Mouse (Mus musculus): ENCODE measurements around the gene Gm20721. TPM values are rescaled to one million over a fixed set of nuclear protein-coding genes. Genes with fewer than 3 reads are reported as not detected.

Gene Gm20721
- polyA plus RNA-seq, 1 experiment, result 2.9 TPM

DNA sequence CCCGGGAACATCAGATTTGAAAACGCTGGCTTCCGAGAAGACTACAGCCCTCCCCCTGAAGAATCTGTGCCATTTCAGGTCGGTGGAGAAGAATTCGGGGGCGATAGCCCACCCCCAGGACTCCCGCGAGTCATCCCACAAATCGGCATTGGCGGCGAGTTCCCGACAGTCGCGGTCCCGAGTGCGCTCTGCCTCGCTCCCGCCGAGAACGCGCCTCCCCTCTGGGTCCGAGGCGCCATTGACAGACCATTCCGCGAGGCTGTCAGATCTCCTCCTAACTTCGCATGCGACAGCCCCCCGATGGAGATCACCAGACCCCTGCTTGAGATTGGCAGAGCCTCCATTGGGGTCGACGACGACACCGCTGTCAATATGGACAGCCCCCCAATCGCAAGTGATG lies 48.0 kb downstream of the Gm20721 start:
- Histone ChIP-seq H3K79me3 (ENCODE audit: low read depth) (peaks cover 14% of the 10 kb centered on the region), H3K4me3 (ENCODE audit: insufficient read depth, poor library complexity, severe bottlenecking) (no peak overlapping the region), H3K27me3 (ENCODE audit: control insufficient read depth, insufficient read depth, insufficient read length) (peaks cover 15% of the 10 kb centered on the region), H3K79me2 (ENCODE audit: control insufficient read depth, insufficient read depth) (peaks cover 17% of the 10 kb centered on the region), H3ac (ENCODE audit: control insufficient read depth, insufficient read length, low read depth) (no peak overlapping the region), H3K36me3 (ENCODE audit: control insufficient read depth, insufficient read depth) (no peaks in the 10 kb centered on the region)
- TF ChIP-seq CTCF (IDR thresholded peaks at IDR 0.05; ENCODE audit: control insufficient read depth, insufficient read depth, insufficient read length), result no peak
- TF ChIP-seq MYOG (IDR thresholded peaks at IDR 0.05; ENCODE audit: control insufficient read depth, extremely low read depth, insufficient read length), result no peak
- no peak for TF ChIP-seq MAX (IDR thresholded peaks at IDR 0.05)
- TF ChIP-seq MYOD1 (IDR thresholded peaks at IDR 0.05; ENCODE audit: control insufficient read depth, insufficient read length, low read depth), result no peak
- no peak for TF ChIP-seq CEBPB (IDR thresholded peaks at IDR 0.05; ENCODE audit: low read depth)
- TF ChIP-seq FOSL1 (IDR thresholded peaks at IDR 0.05; ENCODE audit: insufficient read depth, low read length, poor library complexity, severe bottlenecking), result no peak
- TF ChIP-seq USF1 (IDR thresholded peaks at IDR 0.05; ENCODE audit: low read depth), result no peak

DNA sequence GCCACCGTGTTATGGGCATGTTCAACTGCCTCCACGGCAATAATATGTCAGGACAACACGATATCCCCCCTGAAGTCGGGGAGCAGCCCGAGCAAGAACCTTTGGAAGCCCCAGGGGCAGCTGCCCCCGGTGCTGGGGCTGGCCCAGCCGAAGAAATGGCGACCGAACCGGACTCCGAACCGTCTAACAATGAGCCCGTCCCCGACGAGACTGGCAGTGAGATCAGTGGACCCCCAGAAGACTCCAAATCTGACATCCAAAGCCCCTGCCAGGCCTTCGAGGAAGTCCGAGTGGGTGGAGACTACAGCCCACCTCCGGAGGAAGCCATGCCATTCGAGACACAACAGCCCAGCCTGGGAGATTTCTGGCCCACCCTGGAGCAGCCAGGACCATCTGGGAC lies 48.7 kb downstream of the Gm20721 start:
- Histone ChIP-seq H3K36me3 (ENCODE audit: control insufficient read depth, insufficient read depth) (no peaks in the 10 kb centered on the region), H3K79me2 (ENCODE audit: control insufficient read depth, insufficient read depth) (peaks cover 23% of the 10 kb centered on the region), H3K27me3 (ENCODE audit: control insufficient read depth, insufficient read depth, insufficient read length) (peaks cover 15% of the 10 kb centered on the region), H3ac (ENCODE audit: control insufficient read depth, insufficient read length, low read depth) (no peak overlapping the region), H3K79me3 (ENCODE audit: low read depth) (peaks cover 21% of the 10 kb centered on the region), H3K4me3 (ENCODE audit: insufficient read depth, poor library complexity, severe bottlenecking) (no peak overlapping the region)
- TF ChIP-seq USF1 (IDR thresholded peaks at IDR 0.05; ENCODE audit: low read depth) (no peak), MAX (IDR thresholded peaks at IDR 0.05) (no peak), MYOD1 (IDR thresholded peaks at IDR 0.05; ENCODE audit: control insufficient read depth, insufficient read length, low read depth) (no peak), CEBPB (IDR thresholded peaks at IDR 0.05; ENCODE audit: low read depth) (no peak), MYOG (IDR thresholded peaks at IDR 0.05; ENCODE audit: control insufficient read depth, extremely low read depth, insufficient read length) (no peak), CTCF (IDR thresholded peaks at IDR 0.05; ENCODE audit: control insufficient read depth, insufficient read depth, insufficient read length) (no peak), FOSL1 (IDR thresholded peaks at IDR 0.05; ENCODE audit: insufficient read depth, low read length, poor library complexity, severe bottlenecking) (no peak)

DNA sequence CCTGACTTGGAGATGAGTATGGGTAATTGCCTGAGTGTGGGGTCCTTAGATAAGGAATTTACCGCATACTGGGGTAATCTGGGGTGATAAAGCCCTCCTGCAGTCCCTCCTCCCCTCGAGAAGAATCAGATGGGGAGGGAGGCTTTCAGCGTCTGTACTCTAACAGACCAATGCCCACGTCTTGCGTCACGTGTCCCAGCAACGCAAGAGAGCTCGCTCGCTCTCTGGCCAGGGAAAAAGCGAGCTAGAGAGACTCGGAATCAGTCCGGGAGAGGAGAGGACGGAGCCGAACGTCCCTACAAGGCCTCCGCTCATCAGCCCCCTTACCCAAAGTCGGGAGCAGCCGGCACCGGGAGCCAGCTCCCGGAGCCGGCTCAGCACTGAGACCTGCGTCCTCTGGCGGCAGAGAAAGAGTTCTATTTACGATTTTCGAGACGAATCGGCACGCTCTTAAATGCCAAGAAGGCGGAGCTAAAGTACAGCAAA lies 49.4 kb downstream of the Gm20721 start:
- Histone ChIP-seq H3K79me3 (ENCODE audit: low read depth) (peaks cover 27% of the 10 kb centered on the region), H3K79me2 (ENCODE audit: control insufficient read depth, insufficient read depth) (peaks cover 30% of the 10 kb centered on the region), H3K36me3 (ENCODE audit: control insufficient read depth, insufficient read depth) (no peaks in the 10 kb centered on the region), H3K4me3 (ENCODE audit: insufficient read depth, poor library complexity, severe bottlenecking) (no peak overlapping the region), H3ac (ENCODE audit: control insufficient read depth, insufficient read length, low read depth) (no peak overlapping the region), H3K27me3 (ENCODE audit: control insufficient read depth, insufficient read depth, insufficient read length) (peaks cover 15% of the 10 kb centered on the region)
- TF ChIP-seq CEBPB (IDR thresholded peaks at IDR 0.05; ENCODE audit: low read depth), result no peak
- TF ChIP-seq MAX (IDR thresholded peaks at IDR 0.05), result no peak
- TF ChIP-seq CTCF (IDR thresholded peaks at IDR 0.05; ENCODE audit: control insufficient read depth, insufficient read depth, insufficient read length), result no peak
- peak; percentile 65 for TF ChIP-seq USF1 (IDR thresholded peaks at IDR 0.05; ENCODE audit: low read depth)
- no peak for TF ChIP-seq MYOG (IDR thresholded peaks at IDR 0.05; ENCODE audit: control insufficient read depth, extremely low read depth, insufficient read length)
- no peak for TF ChIP-seq FOSL1 (IDR thresholded peaks at IDR 0.05; ENCODE audit: insufficient read depth, low read length, poor library complexity, severe bottlenecking)
- no peak for TF ChIP-seq MYOD1 (IDR thresholded peaks at IDR 0.05; ENCODE audit: control insufficient read depth, insufficient read length, low read depth)

DNA sequence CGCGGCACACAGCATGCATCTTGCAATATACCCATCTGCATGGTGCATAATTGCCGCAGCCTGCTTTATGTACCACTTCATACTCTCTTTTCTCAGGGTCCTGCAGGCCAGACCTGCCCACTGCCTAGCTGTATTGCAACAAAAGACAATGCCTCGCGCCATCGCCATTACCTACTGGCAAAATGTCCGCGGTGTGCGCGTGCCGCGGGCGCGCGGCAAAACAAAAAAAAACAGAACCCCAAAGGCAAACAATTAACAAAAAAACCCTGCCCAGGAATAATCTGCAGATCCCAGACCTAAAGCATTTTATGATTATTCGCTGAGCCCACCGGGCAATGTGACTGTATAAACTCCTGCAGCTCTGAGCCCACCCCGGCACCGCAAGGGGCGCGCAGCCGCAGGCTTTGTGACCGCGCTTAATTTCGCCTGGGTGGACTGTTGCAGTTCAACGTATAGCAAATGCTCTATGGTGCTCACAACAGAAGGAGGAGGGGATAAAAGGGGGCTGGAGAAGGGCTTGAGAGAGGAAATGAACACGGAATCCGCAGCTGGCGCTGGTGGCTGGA lies 50.5 kb downstream of the Gm20721 start:
- peak overlapping the region; percentile 14 for H3K4me3 ChIP-seq (ENCODE audit: insufficient read depth, poor library complexity, severe bottlenecking)
- peak overlapping the region; percentile 30 for H3ac ChIP-seq (ENCODE audit: control insufficient read depth, insufficient read length, low read depth)
- no peaks in the 10 kb centered on the region for H3K36me3 ChIP-seq (ENCODE audit: control insufficient read depth, insufficient read depth)
- peaks cover 15% of the 10 kb centered on the region for H3K27me3 ChIP-seq (ENCODE audit: control insufficient read depth, insufficient read depth, insufficient read length)
- H3K79me3 ChIP-seq (ENCODE audit: low read depth), result peaks cover 36% of the 10 kb centered on the region
- peaks cover 42% of the 10 kb centered on the region for H3K79me2 ChIP-seq (ENCODE audit: control insufficient read depth, insufficient read depth)
- TF ChIP-seq FOSL1 (IDR thresholded peaks at IDR 0.05; ENCODE audit: insufficient read depth, low read length, poor library complexity, severe bottlenecking) (no peak), MYOD1 (IDR thresholded peaks at IDR 0.05; ENCODE audit: control insufficient read depth, insufficient read length, low read depth) (no peak), USF1 (IDR thresholded peaks at IDR 0.05; ENCODE audit: low read depth) (no peak), CEBPB (IDR thresholded peaks at IDR 0.05; ENCODE audit: low read depth) (no peak), MAX (IDR thresholded peaks at IDR 0.05) (no peak), MYOG (IDR thresholded peaks at IDR 0.05; ENCODE audit: control insufficient read depth, extremely low read depth, insufficient read length) (no peak), CTCF (IDR thresholded peaks at IDR 0.05; ENCODE audit: control insufficient read depth, insufficient read depth, insufficient read length) (no peak)

DNA sequence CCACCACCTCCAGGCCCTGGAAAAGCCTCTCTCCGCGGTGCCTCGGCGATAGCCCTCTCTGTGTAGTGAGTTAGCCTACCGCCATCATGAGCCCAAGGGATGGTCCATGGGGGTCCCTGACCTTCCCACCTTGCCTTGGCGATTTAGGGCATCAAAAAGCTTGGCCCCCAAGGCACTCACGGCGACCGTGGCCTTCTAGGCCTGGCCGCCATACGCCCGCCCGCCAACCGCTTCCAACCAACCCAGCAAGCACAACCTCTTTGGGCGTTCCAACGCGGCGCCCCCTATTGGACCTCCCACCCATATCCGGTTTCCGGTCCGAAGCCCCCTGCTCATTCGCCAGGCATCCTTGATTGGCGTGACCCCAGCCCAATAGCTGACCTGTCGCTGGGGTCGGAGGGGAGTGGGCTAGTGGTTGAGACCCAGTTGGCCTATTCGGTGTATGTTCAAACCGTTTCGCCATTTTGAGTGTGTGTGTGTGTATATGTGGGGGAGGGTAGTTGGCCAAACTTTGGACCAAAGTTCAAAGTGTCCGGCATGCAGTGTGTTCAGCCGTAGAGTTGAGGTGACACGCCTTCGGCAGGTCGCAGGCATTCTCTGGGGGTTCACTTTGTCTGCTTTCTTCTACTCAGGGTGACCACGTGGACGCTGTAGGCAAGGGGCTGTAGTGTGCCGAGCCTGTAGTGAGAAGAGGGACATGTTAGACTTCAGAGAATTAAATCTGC lies 51.2 kb downstream of the Gm20721 start:
- peak overlapping the region; percentile 61 for H3K4me3 ChIP-seq (ENCODE audit: insufficient read depth, poor library complexity, severe bottlenecking)
- H3K36me3 ChIP-seq (ENCODE audit: control insufficient read depth, insufficient read depth), result no peaks in the 10 kb centered on the region
- TF ChIP-seq MYOG (IDR thresholded peaks at IDR 0.05; ENCODE audit: control insufficient read depth, extremely low read depth, insufficient read length) (no peak), MAX (IDR thresholded peaks at IDR 0.05) (no peak), CTCF (IDR thresholded peaks at IDR 0.05; ENCODE audit: control insufficient read depth, insufficient read depth, insufficient read length) (no peak), MYOD1 (IDR thresholded peaks at IDR 0.05; ENCODE audit: control insufficient read depth, insufficient read length, low read depth) (no peak), CEBPB (IDR thresholded peaks at IDR 0.05; ENCODE audit: low read depth) (no peak), USF1 (IDR thresholded peaks at IDR 0.05; ENCODE audit: low read depth) (no peak)

More for the DNA sequence above, 51.2 kb downstream of the Gm20721 start:
- H3K27me3 ChIP-seq (ENCODE audit: control insufficient read depth, insufficient read depth, insufficient read length), result peaks cover 15% of the 10 kb centered on the region
- peaks cover 43% of the 10 kb centered on the region for H3K79me3 ChIP-seq (ENCODE audit: low read depth)
- peak overlapping the region; percentile 91 for H3ac ChIP-seq (ENCODE audit: control insufficient read depth, insufficient read length, low read depth)
- H3K79me2 ChIP-seq (ENCODE audit: control insufficient read depth, insufficient read depth), result peaks cover 48% of the 10 kb centered on the region
